Mouse (Mus musculus) neutrophil, adult 59 days (primary cell): Measurements from ENCODE around the gene Nfkbil1. TPM values are rescaled to one million over a fixed set of nuclear protein-coding genes. Genes with fewer than 3 reads are reported as not detected.

ENCODE experiments used
- total RNA-seq, 2 experiments: library from RNA; stranded (reverse); gene quantifications; 1 replicate in 1 of 2; 2 replicates in 1 of 2; pipeline ENCODE4 v1.2.4; 2023

Gene Nfkbil1
- total RNA-seq = 10 to 100 TPM; 21.5 to 22.1 TPM

DNA sequence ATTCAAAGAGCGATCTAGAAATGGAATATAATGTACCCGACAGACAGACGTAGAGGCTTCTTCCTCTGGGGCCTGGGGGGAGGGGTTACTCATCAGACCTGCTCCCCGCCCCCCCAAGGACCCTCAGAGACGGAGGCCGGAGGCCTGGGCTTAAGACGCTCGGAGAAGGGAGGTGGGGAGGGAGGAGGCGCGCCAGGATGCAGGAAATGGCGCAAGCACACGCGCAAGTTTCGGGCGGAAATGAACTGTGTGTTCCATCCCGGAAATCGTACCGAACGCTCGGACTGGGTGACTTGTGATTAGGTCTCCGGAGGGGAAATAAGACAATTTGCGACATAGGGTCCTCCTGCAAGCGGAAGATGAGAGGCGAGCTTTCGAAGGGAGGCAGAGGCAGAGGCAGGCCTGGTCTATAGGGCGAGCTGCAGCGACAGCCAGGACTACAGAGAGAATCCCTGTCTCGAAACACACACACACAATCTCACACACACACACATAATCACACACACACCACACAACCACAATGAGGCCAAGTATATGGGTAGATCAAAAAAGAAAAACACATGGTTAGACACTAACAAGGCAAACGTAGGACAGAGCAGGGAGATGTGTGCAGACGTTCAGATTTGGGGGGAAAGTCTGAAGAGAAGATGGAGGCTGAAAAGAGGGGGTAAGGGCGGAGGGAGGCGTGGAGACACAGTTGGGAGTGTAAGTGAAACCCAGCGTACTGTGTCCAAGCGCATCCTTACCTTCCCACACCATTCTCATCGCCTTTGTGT lies at the start of gene Nfkbil1:
TSS of gene Nfkbil1 (minus strand) at position 179 of the 776 bp plus-strand sequence.

GRCm38 (mm10) chr17:35262664-35263522 lies 27.3 kb upstream of the Nfkbil1 start, which contains the start of gene H2-D1:
Gene H2-D1 (plus strand): TSS chr17:35262730.

DNA sequence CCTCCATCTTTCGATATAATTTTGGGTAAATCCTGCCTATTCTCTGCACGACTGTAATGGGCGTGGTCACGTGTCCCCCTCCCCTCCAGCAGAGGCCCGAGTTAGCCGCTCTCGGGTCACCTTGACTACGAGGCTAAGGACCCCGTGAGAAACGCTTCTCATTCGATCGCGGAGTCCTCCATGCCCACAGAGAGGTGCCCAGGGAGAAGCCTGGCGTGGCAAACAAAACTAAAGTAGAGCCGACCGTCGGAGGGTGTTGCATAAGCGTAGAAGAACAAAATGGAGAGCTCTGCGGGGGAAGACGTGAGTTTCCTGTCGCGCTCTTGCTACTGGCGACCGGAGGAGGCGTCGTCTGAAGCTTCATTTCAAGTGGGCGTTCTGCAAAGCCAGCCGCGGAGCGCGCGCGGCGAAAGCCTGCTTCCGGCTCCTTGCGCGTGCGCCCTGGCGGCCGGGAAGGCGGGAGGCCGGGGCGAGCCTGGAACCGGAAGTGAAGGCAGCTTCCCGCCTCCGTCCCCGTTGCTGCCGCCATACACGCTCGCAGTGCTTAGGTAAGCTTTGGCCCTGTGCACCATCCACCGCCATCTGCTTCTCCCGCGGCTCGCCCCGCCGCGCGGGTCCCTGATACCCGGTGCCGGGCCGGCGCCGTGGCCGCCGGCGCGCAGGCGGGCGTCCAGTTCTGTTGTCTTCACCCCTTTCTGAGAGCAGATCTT lies 5.9 kb upstream of the Nfkbil1 start, which contains the start of gene Ddx39b:
TSS of gene Ddx39b (plus strand) at position 442 of the 710 bp plus-strand sequence.

DNA sequence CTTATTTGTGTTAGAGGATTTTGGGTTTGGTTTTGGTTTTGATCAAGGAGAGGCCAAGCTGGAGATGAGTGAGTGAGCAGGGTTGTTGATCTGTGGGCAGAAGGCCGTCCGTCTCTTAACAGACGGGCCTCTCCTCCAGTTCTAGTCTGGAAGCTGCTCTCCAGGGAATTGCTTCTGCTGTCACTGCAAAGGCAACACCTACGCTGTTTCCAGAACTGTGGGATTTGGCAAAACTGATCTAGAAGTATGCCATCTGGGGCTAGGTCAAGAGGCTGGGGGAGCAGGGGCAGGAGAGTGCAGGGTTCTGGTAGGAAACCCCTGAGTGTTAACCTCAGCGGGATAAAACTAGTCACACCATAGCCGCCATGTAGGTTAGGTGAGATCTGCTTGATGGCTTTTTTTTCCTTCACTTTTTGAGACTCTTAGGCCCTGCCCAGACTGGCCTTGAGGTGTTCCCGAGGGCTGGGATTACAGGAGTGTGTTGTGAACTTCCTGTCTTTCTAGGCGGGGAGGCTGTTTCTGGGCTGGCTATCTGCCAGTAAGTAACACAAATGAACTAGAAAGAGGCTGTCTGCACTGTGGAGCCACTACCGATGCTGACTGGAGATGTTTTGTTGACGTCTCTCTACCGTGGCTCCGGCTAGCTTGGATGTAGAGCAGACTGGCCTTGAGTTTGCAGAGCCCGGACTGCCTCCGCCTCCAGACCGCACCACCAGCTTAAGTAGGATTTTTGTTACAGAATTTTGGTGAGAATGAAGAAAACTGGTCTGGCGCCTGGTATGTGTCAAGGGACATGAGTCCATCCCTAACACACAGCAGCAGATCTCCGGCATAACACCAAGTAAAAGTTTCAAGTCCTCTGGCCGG lies 2.2 kb downstream of the Nfkbil1 start, which contains the start of gene Atp6v1g2:
TSS of gene Atp6v1g2 (plus strand) at position 547 of the 867 bp plus-strand sequence.

GRCm38 (mm10) chr17:35220156-35220952 lies 15.2 kb downstream of the Nfkbil1 start, which contains the start of gene Gm16181:
Gene Gm16181 (plus strand): TSS chr17:35220834.

GRCm38 (mm10) chr17:35204494-35205379 lies 30.9 kb downstream of the Nfkbil1 start, which contains the start of gene Lta:
Gene Lta (minus strand): TSS chr17:35205351.

DNA sequence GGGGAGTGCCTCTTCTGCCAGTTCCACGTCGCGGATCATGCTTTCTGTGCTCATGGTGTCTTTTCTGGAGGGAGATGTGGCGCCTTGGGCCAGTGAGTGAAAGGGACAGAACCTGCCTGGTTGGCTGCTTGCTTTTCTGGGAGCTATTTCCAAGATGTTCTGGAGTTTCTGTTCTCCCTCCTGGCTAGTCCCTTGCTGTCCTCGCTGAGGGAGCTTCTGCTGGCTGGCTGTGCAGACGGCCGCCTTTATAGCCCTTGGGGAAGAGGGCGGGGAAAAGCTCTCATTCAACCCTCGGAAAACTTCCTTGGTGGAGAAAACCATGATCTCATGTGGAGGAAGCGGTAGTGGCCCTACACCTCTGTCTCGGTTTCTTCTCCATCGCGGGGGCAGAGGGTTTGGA lies 33.8 kb downstream of the Nfkbil1 start, which contains the start of gene Tnf:
TSS of gene Tnf (minus strand) at position 221 of the 400 bp plus-strand sequence.

GRCm38 (mm10) chr17:35193881-35194843 lies 41.4 kb downstream of the Nfkbil1 start, which contains the start of gene Ltb:
Gene Ltb (plus strand): TSS chr17:35194439.

GRCm38 (mm10) chr17:35187959-35188610 lies 47.5 kb downstream of the Nfkbil1 start, which contains the start of gene Lst1:
Gene Lst1 (minus strand): TSS chr17:35188439.

DNA sequence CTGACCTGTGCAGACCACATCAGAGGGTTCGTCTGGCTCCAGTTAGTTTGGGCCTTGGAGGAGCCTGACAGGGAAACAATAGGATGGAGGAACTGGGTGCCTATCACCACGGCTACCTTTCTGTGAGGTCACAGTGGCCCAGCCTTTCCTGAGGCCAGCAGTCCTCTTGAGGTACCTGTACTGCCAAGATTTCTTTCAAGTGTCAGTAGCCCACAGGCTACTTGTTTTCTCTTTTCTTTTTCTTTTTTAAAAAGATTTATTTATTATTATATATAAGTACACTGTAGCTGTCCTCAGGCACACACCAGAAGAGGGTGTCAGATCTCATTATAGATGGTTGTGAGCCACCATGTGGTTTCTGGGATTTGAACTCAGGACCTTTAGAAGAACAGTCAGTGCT lies 59.6 kb downstream of the Nfkbil1 start, which contains the start of gene Aif1:
TSS of gene Aif1 (minus strand) at position 101 of the 400 bp plus-strand sequence.

Other genes starting within 250 kb of the Nfkbil1 start
- 10 to 100 TPM; 61.3 to 70.3 TPM for gene Vars, start 234.8 kb downstream of the Nfkbil1 start, total RNA-seq
- gene Vwa7, start 219.2 kb downstream of the Nfkbil1 start, total RNA-seq = not detected
- under 1 TPM; 0.82 to 0.84 TPM for gene Sapcd1, start 207.8 kb downstream of the Nfkbil1 start, total RNA-seq
- gene Msh5, start 189.0 kb downstream of the Nfkbil1 start, total RNA-seq = 1 to 10 TPM; 6.7 to 8.8 TPM
- gene Clic1, start 185.8 kb downstream of the Nfkbil1 start, total RNA-seq = 100 to 1,000 TPM; 271 to 302 TPM
- gene Ddah2, start 176.8 kb downstream of the Nfkbil1 start, total RNA-seq = 1 to 10 TPM; 3.4 to 4.6 TPM
- not detected for gene Ly6g6c, start 170.4 kb downstream of the Nfkbil1 start, total RNA-seq
- under 1 TPM; 0.64 to 0.93 TPM for gene Mpig6b, start 169.6 kb downstream of the Nfkbil1 start, total RNA-seq
- gene Ly6g6e, start 158.9 kb downstream of the Nfkbil1 start, total RNA-seq = not detected
- gene Ly6g6d, start 157.7 kb downstream of the Nfkbil1 start, total RNA-seq = not detected
- gene Ly6g6f, start 150.2 kb downstream of the Nfkbil1 start, total RNA-seq = under 1 TPM; 0.31 to 0.55 TPM
- gene Abhd16a, start 146.5 kb downstream of the Nfkbil1 start, total RNA-seq = 10 to 100 TPM; 48.8 to 54.6 TPM
- gene Ly6g5c, start 127.5 kb downstream of the Nfkbil1 start, total RNA-seq = not detected
- 10 to 100 TPM; 15.2 to 16.0 TPM for gene Ly6g5b, start 120.4 kb downstream of the Nfkbil1 start, total RNA-seq
- 10 to 100 TPM; 25.6 to 26.4 TPM for gene Gpank1, start 114.3 kb downstream of the Nfkbil1 start, total RNA-seq
- gene Csnk2b, start 113.7 kb downstream of the Nfkbil1 start, total RNA-seq = 100 to 1,000 TPM; 171 to 190 TPM
- 10 to 100 TPM; 17.0 to 23.1 TPM for gene D17H6S53E, start 109.4 kb downstream of the Nfkbil1 start, total RNA-seq
- not detected for gene Apom, start 103.7 kb downstream of the Nfkbil1 start, total RNA-seq
- gene Bag6, start 100.6 kb downstream of the Nfkbil1 start, total RNA-seq = 100 to 1,000 TPM; 245 to 298 TPM
- 100 to 1,000 TPM; 187 TPM for gene Prrc2a, start 70.9 kb downstream of the Nfkbil1 start, total RNA-seq
- 10 to 100 TPM; 15.4 to 17.4 TPM for gene Aif1, start 59.7 kb downstream of the Nfkbil1 start, total RNA-seq
- 100 to 1,000 TPM; 614 to 632 TPM for gene Lst1, start 47.4 kb downstream of the Nfkbil1 start, total RNA-seq
- 10 to 100 TPM; 89.3 to 97.8 TPM for gene Ltb, start 41.4 kb downstream of the Nfkbil1 start, total RNA-seq
- 10 to 100 TPM; 62.5 to 72.6 TPM for gene Tnf, start 33.8 kb downstream of the Nfkbil1 start, total RNA-seq
- under 1 TPM in 1 of 2 experiments, not detected in 1; 0.26 TPM for gene Lta, start 30.4 kb downstream of the Nfkbil1 start, total RNA-seq
- gene Gm16181, start 15.0 kb downstream of the Nfkbil1 start, total RNA-seq = under 1 TPM in 1 of 2 experiments, not detected in 1; 0.75 TPM
- gene Atp6v1g2, start 2.1 kb downstream of the Nfkbil1 start, total RNA-seq = 1 to 10 TPM; 2.2 to 3.4 TPM
- 100 to 1,000 TPM; 206 to 207 TPM for gene Ddx39b, start 6.0 kb upstream of the Nfkbil1 start, total RNA-seq
- 1,000 to 10,000 TPM; 1,338 to 1,458 TPM for gene H2-D1, start 26.9 kb upstream of the Nfkbil1 start, total RNA-seq
- gene H2-Q1, start 84.6 kb upstream of the Nfkbil1 start, total RNA-seq = 1 to 10 TPM; 5.6 to 6.6 TPM
- 1 to 10 TPM; 6.4 to 7.1 TPM for gene H2-Q2, start 106.5 kb upstream of the Nfkbil1 start, total RNA-seq
- 10 to 100 TPM; 62.2 to 73.9 TPM for gene H2-Q4, start 143.8 kb upstream of the Nfkbil1 start, total RNA-seq
- 10 to 100 TPM; 12.6 to 13.8 TPM for gene H2-Q6, start 189.1 kb upstream of the Nfkbil1 start, total RNA-seq
- 10 to 100 TPM; 10.5 to 17.7 TPM for gene H2-Q7, start 203.4 kb upstream of the Nfkbil1 start, total RNA-seq
- 10 to 100 TPM; 43.6 to 57.4 TPM for gene H2-Q10, start 234.3 kb upstream of the Nfkbil1 start, total RNA-seq